Mouse (Mus musculus): Measurements from ENCODE around the gene Rin3.

DNA sequence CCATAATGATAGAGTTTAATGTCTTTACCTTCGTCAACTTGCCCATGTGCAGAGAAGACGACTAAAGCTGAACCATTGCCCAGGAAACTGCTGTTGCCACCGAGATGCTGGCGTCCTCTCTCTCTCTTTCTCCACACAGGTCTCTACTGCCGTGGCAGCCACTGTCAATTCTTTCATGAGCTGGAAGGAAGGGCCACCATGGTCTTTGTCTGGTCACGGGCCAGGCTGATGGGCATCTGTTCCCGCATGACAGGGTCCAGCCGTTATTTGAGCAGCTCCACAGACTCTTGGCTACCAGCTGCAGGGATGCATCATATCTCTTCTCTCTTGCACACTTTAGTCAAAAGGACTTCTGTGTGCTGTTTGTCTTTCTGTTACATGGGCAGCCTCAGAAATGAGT is 16.4 kb upstream of the Rin3 start:
- no peak for TF ChIP-seq CTCF (IDR thresholded peaks at IDR 0.05; ENCODE audit: insufficient read depth, low read length)
- TF ChIP-seq POLR2A (IDR thresholded peaks at IDR 0.05; ENCODE audit: borderline replicate concordance, extremely low read depth, low read depth, low read length) = no peak
